Mouse (Mus musculus) activated CD4-positive, CD25-positive, alpha-beta regulatory T cell, adult 4 months (primary cell): ENCODE data around the gene Fbxo44. TPM values are rescaled to one million over a fixed set of nuclear protein-coding genes. Genes with fewer than 3 reads are reported as not detected.
A peak's percentile ranks its signal among the peaks of the same experiment; 100 is the strongest.
"Not testable (repeated sequence)": the region's sequence is repeated elsewhere in the genome, so short reads cannot be mapped to it uniquely, and the experiment has no call there.

Experiments used
- ATAC-seq: one replicate; pipeline ENCODE4 v1.8.0; 2017
- polyA plus RNA-seq, 2 experiments: library from polyadenylated mRNA; unstranded; fragments of 100-300 nt; shearing (Covaris generic); gene quantifications; one replicate each; pipeline ENCODE4 v1.2.1; 2017

The Fbxo44 gene
- polyA plus RNA-seq: 1 to 10 TPM in 1 of 2 experiments, under 1 TPM in 1; 0.29 to 6.2 TPM

DNA sequence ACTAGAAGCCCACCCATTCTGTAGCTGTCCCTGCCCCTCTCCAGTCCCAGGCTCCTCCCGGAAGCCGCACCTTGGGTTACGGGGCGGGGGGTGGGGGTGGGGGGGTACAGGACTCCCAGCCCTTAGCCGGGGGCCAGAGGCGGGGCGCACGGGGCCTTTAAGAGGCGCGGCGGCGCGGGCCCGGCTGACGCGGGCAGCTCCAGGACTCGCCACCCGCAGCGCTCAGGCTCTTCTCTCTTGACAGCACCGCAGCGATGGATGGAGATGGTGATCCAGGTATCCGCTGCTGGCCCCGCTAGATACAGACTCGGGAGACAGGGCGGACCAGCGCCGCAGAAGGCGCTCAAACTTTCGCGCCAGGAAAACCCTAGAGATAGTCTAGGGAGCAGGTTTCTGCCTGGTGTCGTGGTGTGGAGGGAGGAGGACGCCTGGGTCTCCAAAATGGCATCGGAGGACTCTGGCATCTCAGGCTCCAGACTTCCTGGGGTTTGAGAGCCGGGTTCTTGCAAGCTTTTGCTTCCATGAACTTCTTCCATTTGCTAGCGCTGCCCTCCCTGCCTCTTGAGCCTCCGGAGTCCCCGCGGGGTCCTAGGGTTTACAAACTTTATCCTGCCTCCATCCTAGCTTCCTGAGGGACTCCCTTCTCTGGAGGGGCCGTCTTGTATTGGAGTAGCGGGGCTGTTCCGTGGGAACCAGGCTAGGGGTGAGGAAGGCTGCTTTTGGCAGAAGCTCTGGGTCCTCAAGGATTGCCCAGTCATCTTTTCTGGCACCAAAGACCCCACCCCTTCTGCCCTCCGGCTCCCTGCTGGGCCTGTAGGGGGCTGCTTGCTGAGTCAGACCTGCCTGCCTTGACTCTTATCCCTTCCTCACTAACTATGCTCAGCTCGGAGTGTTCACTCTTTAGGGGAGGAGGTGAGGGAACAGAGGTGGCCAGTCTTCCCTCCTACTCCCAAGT is at the start of gene Fbxo44, which contains the start of gene Fbxo2:
Gene Fbxo44, minus strand, starts transcription at position 47 of the 955 bp plus-strand sequence.
Gene Fbxo2, plus strand, starts transcription at position 186 of the 955 bp plus-strand sequence.
- peak; percentile 17 for ATAC-seq

DNA sequence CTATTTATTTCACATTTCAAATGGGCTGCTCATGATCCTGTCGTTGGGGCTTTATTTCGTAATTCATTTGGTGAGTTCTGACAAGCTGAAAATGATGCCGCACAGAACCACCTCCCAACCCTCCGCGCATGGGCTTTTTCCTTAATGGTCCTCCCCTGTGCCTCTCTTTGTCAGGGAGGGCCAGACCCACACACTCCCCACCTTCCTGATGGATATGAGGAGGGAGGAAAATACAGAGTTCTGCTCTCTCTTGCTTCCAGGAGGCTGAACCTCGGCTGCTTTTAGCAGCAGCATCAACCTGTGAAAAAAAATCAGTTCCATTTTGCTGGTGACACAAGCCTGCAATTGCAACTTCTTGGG is 44.6 kb upstream of the Fbxo44 start:
- no peak for ATAC-seq

DNA sequence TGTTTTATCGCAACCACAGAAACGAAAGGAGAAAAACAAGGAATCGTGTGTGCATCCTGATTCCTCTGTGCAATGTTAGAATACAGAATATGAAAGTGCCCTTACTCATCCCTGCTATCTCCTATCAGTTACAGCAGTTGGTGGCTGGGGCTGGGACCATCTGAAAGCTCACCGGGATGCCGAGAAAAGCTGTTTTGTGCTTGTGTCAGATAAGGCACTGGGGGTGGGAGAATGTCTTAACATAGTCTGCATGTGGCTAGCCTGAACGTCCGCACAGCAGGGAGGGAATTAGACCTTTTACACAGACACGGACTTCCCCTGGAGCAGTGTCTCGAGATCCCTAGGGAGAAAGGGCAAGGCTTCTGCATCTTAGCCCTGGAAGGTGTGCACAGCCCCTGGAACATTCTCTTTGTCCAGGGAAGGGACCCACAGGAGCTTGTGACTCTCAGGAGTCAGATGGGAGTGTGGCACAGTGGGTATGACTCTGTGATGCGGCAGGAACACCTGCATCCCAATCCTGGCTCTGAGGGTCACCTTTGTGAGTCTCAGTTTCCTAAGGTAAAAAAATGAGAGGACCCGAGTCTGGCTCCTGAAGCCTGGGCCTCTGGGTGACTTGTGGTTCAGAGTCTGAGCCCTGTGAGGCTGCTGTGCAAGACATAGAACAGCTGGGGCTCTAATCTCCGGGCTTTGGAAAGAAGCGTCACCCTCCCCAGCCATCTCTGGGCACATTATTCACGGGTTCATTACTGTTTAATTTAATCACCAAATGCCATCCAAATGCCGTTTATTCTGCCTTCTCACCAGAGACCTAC is 44.0 kb upstream of the Fbxo44 start:
- no peak for ATAC-seq

DNA sequence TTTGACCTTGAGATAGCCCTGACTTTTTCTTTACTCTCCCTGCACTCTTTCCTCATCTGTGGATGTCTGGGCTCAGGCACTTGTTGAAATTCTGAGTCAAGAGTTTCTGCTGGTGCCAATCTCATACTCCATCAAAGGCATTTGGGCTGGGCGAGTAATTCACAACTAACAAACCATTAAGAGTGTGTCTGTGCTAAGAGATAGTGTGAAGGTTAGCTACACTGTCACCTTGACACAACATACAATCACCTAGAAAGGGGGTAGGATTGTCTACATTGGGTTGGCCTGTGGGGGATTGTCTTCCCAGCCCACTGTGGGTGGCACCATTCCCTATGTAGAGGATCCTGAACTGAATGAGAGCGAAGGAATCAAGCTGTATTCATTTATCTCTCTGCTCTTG is 43.3 kb upstream of the Fbxo44 start:
- no peak for ATAC-seq

DNA sequence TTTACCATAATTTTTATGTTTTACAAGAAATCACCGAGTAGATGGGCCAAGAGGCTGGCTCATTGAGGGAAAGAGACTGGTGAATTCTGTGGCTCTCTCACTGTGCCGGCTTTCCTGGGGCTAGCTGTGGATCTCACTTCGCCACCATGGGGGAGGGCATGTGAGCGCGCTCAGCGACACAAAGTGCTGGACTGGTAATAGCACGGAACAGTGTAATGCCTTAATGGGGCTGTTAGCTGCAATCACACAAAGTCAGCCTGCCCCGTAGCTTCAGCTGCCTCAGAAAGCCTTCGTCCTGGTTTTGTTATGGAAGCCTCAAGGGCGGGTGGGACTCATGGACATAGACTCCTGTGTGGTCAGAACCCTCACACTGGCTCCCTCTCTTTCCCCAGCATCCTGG is 38.4 kb upstream of the Fbxo44 start:
- no peak for ATAC-seq

DNA sequence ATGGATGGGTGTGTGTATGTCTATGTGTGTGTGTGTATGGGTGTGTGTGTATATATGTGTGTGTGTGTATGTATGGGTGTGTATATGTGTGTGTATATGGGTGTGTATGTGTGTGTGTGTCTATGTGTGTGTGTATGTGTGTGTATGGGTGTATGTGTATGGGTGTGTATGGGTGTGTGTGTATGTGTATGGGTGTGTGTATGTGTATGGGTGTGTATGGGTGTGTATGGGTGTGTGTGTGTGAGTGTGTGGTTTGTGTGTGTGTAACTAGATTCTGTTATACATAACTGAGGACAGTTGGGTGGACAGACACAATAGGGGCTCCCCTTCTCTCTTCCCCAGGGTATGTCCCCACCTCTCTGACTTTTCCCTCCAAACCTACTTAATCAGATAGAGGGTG is 34.1 kb upstream of the Fbxo44 start:
- no peak for ATAC-seq

DNA sequence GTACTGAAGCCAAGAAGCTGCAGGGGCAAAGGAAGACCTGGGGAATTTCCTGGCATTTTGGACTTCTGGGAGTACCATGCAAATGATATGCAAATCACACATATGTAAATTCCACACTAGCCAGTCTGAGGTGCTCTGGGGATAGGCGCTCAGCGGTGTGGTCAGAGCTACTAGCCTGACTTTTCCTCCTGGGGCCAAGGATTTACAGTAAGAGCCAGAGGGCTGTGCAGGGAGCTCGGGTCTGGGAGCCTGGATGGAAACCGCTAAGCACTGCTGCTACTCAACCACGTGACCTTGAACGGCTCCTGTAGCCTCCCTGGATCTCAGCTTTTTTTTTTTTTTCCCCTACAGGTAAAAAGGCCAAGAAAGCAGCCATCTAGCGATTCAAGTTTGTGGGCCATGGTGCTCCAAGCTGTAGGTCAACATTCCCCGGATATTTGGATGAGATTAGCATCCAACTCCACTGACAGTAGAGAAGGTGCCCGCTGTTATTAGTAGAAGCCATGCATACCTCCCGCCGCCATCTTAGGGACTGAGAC is 32.5 kb upstream of the Fbxo44 start:
- no peak for ATAC-seq

DNA sequence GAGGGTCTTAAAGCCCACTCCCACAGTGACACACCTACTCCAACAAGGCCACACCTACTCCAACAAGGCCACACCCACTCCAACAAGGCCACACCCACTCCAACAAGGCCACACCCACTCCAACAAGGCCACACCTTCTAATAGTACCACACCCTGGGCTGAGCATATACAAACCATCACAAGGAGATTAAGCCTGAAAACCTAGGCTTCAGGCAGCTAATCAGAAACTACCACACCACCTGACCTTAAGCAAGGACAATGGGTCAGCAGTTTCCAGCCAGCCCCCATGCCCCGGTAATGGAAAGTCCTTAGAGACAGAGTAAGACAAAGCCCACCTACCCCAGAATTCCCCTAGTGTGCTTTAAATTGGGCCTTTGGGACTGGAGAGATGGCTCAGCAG is 28.5 kb upstream of the Fbxo44 start:
- ATAC-seq: not testable (repeated sequence)

DNA sequence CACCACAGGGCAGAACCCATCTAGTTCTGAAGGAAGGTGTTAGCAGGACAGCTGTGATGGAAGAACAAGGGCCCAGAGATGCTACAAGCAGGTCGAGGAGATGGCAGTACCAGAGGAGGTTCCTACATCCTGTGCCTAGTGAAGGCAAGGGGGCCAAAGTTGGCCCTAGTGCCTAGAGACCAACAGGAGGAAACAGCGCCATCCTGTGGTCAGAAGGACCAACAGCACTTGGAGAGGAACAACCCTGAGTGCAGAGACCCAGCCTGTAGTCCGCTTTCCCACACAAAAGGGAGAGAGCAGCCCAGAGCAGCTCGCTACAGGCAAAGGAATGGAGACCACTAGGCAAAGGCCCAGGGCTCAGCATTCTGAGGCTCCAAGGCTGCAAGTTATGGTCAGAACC is 25.5 kb upstream of the Fbxo44 start:
- no peak for ATAC-seq

DNA sequence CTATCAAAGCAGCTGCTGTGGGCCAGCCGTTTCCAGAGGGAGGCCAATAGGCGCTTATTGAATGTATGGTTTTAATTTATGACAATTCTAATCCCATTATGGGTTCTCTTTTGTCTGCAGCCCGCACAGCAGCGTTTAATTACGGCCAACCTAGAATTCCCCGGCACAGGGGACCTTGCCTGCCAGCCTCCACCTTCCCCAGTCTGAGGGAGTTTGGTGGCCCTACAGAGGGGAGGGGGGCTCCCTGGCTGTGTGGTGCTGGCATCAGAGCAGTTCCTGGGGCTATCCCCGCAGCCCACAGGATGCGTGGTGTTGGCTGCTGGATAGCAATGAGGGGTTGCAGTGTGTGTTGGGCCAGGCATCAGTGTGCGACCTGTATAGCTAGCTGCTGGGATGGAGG is 24.3 kb upstream of the Fbxo44 start:
- ATAC-seq: no peak

DNA sequence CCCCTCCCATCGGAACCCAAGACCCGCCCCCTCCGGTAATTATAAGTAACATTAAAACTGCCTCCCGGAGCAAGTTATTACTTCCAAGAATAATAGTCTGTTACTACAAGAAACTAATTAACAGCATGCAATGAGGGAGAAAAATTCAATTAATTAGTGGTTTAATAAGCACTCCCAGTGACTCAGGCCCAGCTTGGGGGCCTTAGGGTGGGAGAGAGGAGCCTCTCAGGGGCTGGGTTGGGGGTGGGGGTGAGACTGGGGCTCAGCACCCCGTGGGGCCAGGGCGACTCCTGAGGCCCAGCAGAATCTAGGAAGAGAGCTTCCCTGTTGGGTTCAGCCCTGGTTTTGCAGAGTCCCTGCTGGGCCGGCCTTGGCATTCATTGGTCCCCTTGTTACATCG is 22.1 kb upstream of the Fbxo44 start:
- ATAC-seq: no peak

DNA sequence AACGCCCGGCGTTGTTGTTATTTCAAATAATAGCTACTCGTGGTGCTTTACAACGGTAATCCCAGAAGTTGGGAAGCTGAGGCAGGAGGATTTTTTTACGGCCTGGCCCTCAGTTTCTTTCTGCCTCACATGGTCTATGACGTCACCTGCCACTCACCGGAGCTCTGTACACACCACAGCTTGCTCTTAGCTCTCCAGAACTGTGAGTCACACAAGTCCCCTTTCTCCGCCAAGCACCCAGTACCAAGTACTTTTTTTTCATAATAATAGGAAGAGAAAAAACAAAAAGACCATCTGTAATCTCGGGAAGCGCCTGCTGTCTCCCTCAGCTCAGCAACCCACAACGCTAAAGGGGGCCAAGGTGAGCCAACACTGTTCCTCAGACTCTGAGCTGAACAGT is 21.2 kb upstream of the Fbxo44 start:
- ATAC-seq: no peak

DNA sequence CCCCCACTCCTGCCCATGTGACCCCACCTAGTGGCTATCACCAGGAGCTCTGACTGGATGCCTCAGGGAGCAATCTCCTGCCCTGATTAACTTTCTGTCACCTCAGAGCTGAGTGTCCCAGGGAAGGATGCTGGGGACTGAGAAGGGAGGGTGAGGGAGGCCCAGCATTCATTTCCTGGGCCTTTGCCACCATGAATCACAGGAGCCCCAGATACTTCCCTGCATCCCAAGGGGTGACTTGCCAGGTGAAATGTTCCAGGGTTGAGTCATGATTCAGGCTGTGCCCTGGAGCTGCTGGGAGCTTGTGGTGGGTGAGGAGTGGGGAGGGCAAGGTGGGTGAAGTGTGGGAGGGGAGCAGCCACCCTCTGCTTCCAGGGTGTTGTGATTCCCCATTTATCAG is 17.4 kb upstream of the Fbxo44 start:
- no peak for ATAC-seq

DNA sequence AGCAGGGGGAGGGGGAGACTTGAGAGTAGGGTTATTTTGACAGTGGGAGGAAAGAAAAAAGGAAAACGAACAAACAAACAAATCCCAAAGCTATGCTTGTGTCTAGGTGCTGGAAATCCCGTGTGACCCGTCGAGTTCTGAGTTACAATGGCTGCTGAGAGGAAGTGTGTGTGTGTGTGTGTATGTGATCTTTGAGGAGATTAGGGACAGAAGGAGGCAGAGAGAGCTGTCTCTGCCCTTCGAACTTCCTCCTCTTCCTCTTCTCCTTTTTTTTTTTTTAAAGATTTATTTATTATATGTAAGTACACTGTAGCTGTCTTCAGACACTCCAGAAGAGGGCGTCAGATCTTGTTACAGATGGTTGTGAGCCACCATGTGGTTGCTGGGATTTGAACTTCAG is 16.3 kb upstream of the Fbxo44 start:
- ATAC-seq: not testable (repeated sequence)

DNA sequence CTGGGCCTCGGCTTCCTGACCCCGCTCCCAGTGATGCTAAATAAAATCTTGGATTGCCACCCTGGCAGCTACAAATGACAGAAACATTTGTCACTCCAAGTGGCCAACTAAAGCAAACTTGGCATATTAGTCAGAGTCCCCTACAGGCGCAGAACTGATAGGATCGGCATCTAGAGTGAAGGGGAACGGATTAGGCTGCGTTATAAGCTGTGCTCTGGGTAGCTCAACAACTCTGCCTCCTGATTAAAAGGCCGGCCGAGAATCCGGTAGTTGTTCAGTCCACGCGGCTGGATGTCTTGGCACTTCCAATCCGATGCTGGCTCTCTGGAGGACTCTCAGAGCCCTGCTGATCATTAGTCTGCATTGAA is 14.2 kb upstream of the Fbxo44 start:
- ATAC-seq: no peak

DNA sequence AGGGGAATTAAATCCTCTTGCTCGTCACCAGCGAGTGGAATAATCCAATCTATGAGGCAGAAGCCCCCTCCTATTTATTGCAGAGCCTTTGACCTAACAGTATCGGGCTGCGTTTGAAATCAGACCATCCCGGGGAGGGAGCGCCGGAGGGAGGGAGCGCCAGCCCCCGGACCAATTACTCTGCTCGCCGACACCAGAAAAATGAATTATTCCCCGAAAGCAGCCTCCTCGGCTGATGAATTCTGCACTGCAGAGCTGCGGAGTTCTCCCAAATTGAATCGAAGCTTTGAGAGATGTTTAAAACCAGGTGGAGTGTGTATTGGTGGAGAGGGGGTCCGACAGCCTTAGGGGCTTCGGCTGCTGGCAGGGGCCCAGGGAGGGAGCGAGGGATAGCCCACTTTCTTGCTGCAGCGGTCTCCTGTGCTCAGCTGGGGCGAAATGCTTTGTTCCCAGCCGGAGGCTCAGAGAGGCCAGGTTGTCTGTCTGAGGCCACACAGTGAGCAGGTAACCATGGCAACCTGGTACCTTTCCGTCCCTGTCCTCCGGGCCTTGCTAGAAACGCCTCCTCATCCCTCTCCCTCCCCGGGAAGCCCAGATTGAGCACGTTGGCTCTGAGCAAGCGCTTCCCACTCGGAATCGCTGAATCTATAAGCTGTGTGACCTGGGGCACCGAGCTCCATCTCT is 13.7 kb upstream of the Fbxo44 start:
- no peak for ATAC-seq

DNA sequence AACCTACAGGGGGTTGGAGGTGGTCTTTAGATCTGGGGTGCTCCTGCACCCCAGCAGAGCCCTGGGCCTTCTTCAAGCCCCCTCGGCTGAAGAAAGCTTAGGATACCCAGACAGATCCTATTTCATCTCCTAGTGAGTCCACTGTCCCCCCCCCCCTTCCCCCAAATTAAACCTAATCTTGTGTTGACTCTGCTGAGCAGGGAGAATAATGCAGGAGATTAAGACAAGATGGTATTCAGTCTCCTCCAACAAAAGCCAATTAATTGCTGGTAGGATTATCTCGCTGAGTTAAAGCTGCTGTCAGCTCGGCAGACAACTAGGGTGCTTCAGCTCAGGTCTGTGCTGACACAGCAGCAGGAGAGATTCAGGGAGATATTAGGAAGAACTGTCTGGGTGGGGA is 11.0 kb upstream of the Fbxo44 start:
- no peak for ATAC-seq

DNA sequence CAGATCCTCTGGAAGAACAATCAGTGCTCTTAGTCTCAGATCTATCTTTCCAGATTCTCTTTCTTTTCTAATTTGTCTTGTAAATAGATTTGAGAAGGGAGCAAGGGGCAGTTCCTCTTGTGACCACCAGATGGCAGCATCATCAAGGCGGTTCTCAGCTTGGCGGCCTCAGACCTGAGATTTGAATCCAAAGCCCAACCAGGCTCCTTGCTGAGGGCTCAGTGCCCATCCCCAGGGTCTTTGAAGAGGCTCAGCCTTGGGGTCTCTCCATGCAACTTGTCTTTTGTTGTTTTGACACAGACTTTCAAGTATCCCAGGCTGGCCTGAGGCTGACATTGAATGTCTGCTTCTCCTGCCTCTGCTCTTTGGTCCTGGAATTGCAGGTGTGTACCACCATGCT is 10.6 kb upstream of the Fbxo44 start:
- peak; percentile 47 for ATAC-seq

DNA sequence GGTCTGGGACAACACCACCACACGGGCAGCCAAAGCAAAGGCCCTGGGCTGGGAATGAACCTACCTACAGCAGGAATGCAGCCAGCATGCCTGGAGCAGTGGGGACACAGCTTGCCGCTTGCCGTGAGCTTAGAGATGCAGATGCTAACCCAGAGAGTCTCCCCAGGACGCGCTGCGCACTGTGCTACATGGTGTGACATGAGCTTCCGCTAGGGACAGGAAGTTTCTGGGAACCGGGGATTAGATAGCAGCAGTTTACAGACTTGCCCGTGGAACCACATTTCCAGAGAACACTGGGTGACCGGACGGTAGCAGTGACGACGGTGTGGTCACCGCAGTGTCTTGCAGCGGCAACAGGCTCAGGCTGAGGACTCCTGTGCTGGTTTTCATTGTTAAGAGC is 9.3 kb upstream of the Fbxo44 start:
- no peak for ATAC-seq

DNA sequence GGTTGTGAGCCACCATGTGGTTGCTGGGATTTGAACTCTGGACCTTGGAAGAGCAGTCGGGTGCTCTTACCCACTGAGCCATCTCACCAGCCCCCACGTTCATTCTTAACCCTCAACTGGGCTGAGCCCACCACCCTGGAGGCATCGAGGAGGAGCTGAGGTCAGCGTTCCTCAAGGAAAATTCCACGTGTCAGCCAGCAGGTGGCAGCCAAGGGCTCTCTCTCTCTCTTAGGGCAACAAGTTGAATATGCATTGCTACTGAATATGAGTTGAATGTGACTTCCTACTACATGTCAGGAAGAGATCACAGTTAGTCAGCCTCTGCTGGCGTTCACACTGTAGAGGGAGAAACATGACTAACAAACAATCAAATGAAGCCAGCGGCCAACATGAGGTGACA is 8.0 kb upstream of the Fbxo44 start:
- peak; percentile 65 for ATAC-seq

DNA sequence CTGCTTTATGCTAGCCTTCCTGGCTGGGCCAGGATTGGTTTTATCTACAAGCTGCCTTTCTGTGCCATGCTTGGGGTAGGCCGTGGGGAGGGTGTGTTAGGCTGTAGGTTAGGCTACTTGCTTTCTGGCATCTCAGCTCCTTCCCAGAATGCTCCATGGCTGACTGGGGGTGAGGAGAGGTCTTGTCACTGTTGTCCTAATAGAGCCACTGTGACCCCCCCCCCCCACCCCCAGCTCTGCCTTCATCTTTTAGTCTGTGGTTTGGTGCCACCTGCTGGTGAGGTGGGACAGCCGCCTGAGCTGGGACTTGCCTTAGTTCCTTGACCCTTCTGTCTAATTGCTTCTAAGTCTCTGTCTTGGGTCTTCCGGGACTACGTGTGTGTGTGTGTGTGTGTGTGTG is 6.7 kb upstream of the Fbxo44 start:
- no peak for ATAC-seq

DNA sequence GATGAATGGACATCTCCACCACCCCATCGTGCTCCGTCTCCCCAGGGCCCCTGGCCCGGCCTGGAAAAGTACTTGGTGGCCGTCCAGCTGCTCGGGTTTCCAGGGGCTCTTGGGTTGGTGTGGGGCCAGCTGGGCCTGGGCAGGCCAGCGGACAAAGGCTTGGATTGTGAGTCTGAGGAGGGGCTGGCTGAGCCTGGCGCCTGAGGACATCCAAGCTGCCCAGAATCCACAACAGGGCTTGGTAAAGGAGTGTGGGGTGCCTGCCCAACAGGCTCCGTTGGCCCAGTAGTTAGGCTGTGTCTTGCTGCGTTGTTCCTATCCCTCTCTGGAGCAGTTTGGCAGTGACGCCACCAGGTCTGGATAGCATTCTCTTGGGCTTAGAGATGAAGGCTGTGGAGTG is 6.1 kb upstream of the Fbxo44 start:
- ATAC-seq: no peak

DNA sequence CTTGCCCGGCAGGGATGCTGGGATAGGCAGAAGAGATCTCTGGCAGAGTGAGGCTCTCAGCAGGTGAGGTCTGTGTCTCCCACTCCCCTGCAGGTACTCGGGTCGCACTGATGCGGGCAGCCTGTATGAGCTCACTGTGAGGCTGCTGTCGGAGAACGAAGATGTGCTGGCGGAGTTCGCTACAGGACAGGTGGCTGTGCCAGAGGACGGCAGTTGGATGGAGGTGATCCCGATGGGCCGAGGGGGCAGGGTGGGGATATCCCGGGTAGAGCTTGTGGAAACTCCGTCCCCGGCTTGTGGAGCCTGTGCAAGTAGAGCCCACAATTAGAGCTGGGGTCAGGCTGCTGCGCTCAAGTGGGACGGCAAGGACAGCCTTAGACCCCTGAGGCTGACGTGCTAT is 5.3 kb upstream of the Fbxo44 start:
- ATAC-seq: no peak
